Mouse (Mus musculus) kidney, postnatal 10 days (tissue): ENCODE results near the gene Ralgds.

Experiments used
- DNase-seq: peaks from one replicate; pipeline ENCODE4 v3.0.0; 2021; ENCODE audit warnings: mixed read lengths

Ralgds gene

DNA sequence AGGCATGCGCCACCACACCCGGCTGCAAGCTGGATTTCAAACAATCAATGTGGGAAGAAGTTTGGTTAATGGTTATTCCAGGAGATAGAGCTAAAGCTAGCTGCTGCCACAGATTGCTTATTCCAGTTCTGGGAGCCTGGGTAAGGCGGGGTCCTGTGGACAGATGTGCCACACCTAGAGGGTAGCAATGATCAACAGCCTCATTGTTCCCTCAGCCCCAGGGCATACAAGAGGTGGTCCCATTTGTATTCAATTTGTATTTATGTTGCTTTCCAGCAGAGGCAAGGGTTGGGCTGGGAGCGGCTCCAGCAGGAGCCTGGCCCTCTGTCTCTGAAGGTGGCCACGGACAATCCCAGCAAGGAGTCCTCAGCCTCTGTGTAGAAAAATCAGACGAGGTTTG lies 6.6 kb upstream of the Ralgds start:
- DNase-seq = no peak

- peak; percentile 10 for DNase-seq
Observed at GRCm38 (mm10) chr2:28511600-28511999, 1.3 kb upstream of the Ralgds start.

DNA sequence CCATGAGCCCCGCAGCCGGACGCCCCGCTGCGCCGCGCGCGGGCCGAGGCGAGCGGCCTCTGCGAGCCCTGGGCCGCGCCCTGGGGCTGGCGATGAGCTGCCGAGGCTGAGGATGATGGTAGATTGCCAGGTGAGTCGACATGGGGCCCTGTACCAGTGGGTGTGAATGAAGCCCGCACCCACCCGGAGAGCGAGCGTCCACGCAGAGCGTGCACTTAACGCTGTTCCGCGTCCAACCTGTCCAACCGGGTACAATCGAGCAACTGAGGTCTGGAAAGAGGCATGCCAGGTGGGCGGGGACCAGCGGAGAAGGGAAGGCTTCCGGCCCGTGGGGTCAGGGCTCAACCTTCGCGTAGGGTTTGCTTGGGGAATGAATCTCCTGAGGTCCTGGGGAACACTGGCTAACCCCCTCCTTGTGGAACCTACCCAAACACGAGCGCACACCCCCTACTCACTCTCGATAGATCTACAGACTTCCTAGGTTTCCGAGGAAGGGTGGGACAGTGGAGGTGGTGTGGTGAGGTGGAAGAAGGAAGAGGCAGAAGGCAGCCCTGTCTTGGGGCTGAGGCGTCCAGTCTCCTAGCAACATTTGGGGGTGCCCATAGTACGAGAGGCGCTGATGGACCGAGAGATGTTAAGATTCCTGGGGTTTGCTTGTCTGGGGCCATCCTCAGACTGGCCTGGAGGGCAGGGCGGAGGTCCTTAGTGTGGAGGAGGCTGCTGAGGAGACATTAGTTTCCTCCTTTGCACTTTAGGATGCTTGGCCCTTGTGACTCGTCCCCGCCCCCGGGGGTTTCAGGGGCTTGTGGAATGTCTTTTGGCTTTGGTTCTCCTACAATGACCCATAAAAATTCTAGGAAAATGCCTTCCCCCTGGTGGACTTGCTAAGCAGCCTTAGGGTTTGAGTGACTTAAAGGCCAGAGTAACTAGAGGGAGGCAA lies 776 bp downstream of the Ralgds start:
- DNase-seq = peak; percentile 56

GRCm38 (mm10) chr2:28514489-28514888 lies 1.6 kb downstream of the Ralgds start:
- DNase-seq = peak; percentile 93

DNA sequence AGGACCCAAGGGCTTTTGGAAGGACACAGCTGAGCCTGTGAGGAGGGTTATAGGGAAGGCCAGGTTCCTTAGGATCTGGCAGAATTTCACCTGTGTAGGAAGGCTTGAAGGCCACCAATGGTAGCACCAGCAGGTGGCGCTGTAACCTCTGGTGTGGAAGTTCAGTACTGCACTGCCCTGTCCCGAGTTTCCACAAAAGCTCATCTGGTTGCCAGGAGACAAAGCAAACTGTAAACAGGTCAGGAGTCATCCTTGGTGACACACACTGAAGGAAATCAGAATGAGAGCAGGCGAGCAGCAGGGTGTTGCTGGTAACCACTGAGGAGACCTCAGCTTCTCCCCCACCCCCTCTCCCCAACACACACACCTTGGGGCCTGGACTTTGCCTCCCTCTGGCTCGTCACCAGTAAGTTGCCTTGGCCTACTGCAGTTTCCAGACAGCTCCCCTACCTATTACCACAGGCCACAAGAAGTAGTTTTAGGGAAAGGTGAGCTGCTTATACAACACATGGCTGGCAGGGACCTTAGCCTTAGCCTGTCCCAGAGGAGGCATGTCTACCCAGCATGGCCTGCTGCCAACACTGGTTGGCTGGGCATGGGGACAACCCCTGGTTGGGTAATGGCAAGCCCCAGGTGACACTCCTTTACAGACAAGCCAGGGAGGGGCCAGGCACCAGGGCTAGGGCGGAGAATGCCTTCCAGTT lies 4.4 kb downstream of the Ralgds start:
- peak; percentile 91 for DNase-seq

DNA sequence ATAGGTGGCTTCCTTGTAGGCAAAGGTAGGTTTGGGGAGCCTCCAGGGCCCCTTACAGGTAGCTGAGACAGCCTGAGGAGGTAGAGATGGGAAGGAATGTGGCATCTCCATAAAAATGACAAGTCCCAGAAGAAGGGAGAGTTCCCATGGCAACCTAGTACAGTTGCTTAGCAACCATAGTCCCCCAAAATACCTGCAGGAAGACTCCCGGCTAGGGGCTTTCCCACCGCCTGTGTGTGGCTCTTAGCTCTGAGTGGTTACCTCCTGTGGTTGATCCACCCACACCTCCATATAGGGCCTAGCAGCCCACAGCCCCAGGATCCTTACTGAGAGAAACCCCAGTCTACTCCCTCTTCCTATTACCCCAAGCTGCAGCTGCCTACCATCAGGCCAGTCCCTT lies 5.3 kb downstream of the Ralgds start:
- no peak for DNase-seq

DNA sequence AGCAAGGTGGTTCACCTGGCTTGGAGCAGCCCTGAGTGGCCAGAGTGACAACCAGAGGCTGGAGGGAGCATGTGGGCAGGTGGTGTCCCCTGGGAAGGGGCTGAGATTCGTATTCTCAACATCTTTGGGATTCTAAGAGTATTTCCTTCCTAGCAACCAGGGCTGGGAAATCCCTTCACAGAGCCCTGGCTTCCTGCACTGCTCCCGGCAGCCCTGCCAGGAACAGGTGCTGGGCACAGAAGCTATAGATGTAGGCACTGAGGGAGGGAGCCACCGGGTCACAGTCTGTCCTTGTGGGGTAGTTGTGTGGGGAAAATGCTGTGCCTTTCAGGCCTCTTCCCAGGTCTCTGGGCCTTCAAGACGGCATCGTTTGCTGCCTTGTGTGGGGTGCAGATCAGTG lies 7.7 kb downstream of the Ralgds start:
- no peak for DNase-seq

- no peak for DNase-seq
Observed at GRCm38 (mm10) chr2:28521571-28522151, 8.7 kb downstream of the Ralgds start.

GRCm38 (mm10) chr2:28522166-28522565 lies 9.2 kb downstream of the Ralgds start:
- DNase-seq = no peak

DNA sequence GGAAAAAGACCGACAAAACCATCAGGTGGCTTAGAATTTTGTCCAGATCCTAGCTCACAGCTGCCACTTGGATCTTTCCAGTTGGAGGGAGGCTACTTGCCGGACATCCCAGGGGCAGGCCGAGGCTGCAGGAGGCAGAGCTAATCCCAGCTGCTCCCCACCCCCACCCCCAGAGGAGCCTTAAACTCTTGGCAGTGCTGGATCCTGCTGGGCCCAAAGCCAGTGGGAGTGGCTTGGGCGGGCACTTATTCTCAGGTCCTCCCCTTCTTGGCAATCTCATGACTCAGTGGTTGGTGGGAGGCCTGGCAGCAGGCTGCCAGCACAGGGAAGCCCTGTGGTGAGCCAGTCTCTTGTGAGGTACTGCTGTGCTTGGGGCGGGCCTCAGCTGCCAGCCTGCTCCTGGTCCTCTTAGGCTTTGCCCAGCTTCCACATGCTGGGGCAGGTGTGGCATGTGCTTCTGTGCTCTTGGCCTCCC lies 10.8 kb downstream of the Ralgds start:
- peak; percentile 93 for DNase-seq

DNA sequence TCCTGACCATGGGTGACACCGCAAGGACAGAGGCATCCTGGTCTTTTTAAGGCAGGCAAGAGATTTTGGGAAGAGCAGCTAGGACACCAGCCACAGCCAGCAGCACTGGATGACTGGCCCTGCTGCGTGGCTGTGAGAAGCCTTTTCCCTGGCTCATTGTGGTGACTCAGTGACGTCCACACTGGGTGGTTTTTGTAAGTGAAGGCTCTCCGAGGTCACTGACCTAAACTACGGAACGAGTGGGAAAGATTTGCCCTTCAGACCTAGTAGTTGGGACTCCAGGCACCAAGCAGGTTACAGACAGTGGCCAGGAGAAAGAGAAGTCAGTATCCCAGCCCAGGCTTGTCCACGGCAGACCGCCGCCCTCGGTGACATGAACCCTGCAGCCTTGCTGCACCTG lies 11.5 kb downstream of the Ralgds start:
- DNase-seq = no peak

GRCm38 (mm10) chr2:28525219-28525942 lies 12.5 kb downstream of the Ralgds start:
- DNase-seq = peak; percentile 68

DNA sequence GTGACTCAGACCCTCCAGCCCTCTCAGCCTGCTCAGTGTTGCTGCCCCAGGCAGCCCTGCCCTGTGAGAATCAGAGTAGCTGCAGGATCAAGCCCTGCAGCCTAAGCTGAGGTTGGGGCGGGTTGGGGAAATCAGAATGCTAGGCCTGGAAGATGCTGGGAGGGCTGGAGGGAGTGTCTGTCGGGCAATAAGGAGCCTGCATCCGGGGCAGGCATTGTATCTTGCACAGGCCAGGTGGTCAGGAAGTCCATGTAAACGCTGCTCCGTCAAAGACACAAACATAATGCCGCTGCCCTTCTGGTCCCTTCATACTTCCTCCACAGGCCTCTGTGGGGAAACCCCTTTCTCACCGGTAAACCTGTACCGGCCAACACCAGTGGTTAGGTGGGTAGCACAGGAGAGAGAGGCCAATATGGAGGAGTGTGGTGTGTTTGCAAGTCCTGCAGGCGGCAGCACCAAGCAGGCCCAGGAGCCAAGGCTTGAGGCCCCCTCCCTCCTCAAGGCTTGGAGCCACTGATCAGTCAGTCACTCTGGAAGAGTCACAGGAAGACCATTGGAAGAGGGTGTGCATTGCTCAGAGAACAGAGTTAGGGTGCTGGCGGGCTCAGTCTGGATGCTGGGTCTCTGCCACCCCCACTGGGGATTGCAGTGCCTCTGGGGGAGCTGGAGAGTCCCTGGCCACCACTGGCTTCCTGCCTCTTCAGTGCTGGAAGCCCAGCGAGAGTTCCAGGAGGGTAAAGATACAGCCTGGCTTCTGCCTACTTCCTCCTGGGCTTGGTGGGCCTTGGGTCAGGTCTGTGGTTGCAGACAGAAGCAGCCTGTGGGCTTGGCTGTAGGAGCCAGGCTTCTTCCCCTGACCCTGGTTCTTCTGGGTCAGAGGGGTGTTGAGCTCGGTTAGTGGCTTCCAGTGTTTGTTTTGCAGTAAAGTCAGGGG lies 13.3 kb downstream of the Ralgds start:
- peak; percentile 27 for DNase-seq

GRCm38 (mm10) chr2:28527436-28528353 lies 14.8 kb downstream of the Ralgds start:
- no peak for DNase-seq

DNA sequence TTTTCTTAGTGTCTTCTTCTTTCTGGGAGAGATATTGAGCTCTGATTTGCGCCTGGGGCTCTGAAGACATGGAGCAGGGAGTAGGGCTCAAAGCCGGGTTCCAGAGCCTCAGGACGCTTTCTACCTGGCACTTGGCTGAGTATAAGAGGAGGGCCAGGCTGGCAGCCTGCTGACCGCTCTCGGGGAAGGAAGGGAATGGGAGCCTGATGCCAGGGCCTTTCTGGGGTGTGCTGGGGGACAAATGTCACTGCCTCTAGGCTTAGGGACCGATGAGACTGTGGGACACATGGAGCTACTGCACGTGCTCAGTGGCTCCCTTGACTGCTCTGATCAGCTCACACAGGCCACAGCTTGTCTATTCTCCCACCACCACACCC lies 15.4 kb downstream of the Ralgds start:
- no peak for DNase-seq

DNA sequence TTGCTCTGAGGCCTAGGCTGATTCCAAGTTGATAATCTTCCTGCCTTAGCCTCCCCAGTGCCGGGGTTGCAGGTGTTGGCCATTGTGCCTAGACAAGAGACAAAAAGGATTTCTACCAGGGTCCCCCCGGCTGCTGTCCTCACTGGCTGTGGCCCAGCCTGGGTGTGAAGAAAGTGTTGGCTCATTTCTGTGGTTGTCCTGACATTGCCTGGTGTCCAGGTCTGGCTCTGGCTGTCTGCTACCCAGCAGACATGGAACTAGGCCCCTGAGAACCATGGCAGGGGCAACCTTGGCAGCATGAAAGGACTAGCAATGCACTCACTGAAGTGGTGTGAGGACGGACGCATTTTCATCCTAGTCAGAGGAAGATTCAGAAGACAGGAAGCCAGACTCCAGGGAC lies 16.9 kb downstream of the Ralgds start:
- no peak for DNase-seq

GRCm38 (mm10) chr2:28530311-28530710 lies 17.4 kb downstream of the Ralgds start:
- no peak for DNase-seq

- peak; percentile 93 for DNase-seq
Observed at GRCm38 (mm10) chr2:28532938-28533771, 20.2 kb downstream of the Ralgds start.

- no peak for DNase-seq
Observed at GRCm38 (mm10) chr2:28533901-28534435, 21.0 kb downstream of the Ralgds start.
